In the genomic region with DNA sequence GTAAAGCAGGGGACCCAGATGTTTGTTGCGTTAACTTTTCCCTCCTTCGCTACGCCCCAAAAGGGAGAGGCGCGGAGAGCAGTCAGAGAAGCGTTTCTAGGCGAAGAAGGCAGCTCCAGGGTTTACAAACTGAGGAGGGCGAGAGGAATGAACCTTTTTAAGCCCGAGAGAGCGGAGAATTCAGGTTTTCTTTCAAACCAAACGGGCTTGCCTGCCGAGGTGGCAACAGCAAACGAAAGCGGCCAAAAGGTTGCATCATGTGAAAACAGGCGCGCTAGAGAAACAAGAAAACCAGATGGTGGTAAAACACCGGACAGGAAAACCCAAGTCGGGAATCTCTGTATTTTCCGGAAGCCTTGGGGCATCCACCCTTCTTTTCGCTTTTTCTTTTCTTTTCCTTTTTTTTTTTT, we compare ENCODE assay signal across 8 mouse cellular contexts. TPM values are rescaled to one million over a fixed set of nuclear protein-coding genes. Genes with fewer than 3 reads are reported as not detected.
DNase-seq lines count a peak whose midpoint lies in the region; ATAC-seq and TF ChIP-seq lines count a peak whose summit lies in the region.

No protein-coding gene starts in this region.

- peak; percentile 60 for DNase-seq in lung, adult 2 months
- no peak for DNase-seq in lung, postnatal 25 days (ENCODE audit: low spot score)
- peak; percentile 59 for DNase-seq in adrenal gland, postnatal 10 days
- no peak for DNase-seq in forebrain, embryonic 11.5 days (ENCODE audit: low spot score)
- no peak for DNase-seq in frontal cortex, postnatal 10 days (ENCODE audit: low spot score in 2 of 2)
- DNase-seq in layer of hippocampus, adult 18-20 months (ENCODE audit: low spot score in 2 of 2) = no peak

- H3K36me3 ChIP-seq in forebrain, embryonic 11.5 days (ENCODE audit: control insufficient read depth, insufficient read depth, low read length) = no peaks in the 10 kb centered on the region
- no peaks in the 10 kb centered on the region for H3K36me3 ChIP-seq in intestine, embryonic 15.5 days
- H3K36me3 ChIP-seq in midbrain, embryonic 15.5 days (replicated peaks) = no peaks in the 10 kb centered on the region

- 0 out of 2 replicates have a peak, but pooled peaks have one; percentile 2 for TF ChIP-seq POLR2A in lung, adult 2 months (IDR thresholded peaks at IDR 0.05; ENCODE audit: borderline replicate concordance, extremely low read depth, low read depth, low read length)

- no peak for TF ChIP-seq CTCF in lung, adult 2 months (IDR thresholded peaks at IDR 0.05; ENCODE audit: insufficient read depth, low read length)

- H3K4me1 ChIP-seq in lung, adult 2 months (ENCODE audit: control insufficient read depth, insufficient read depth, low read length) = peaks cover 25% of the 10 kb centered on the region
- peaks cover 18% of the 10 kb centered on the region for H3K4me1 ChIP-seq in forebrain, embryonic 11.5 days (replicated peaks; ENCODE audit: control insufficient read depth, insufficient read depth, low read length)
- peaks cover 43% of the 10 kb centered on the region for H3K4me1 ChIP-seq in intestine, embryonic 15.5 days (replicated peaks)
- H3K4me1 ChIP-seq in midbrain, embryonic 15.5 days = peaks cover 45% of the 10 kb centered on the region

- peak overlapping the region; percentile 59 for H3K4me2 ChIP-seq in forebrain, embryonic 11.5 days (ENCODE audit: low read depth, low read length, severe bottlenecking)
- peak overlapping the region; percentile 62 for H3K4me2 ChIP-seq in intestine, embryonic 15.5 days (replicated peaks)
- peak overlapping the region; percentile 76 for H3K4me2 ChIP-seq in midbrain, embryonic 15.5 days

- WGBS in lung, adult 2 months = under 1% methylated on average over 20 of the region's 20 CpGs
- WGBS in forebrain, embryonic 11.5 days = 1% methylated on average over 20 of the region's 20 CpGs
- 3% methylated on average over 20 of the region's 20 CpGs for WGBS in intestine, embryonic 15.5 days
- WGBS in midbrain, embryonic 15.5 days = under 1% methylated on average over 20 of the region's 20 CpGs

- peaks cover 3% of the 10 kb centered on the region; the same call in 1 of the 2 replicates for H3K27me3 ChIP-seq in forebrain, embryonic 11.5 days (ENCODE audit: control insufficient read depth, insufficient read depth, low read length)
- no peaks in the 10 kb centered on the region for H3K27me3 ChIP-seq in intestine, embryonic 15.5 days (replicated peaks)
- H3K27me3 ChIP-seq in midbrain, embryonic 15.5 days (replicated peaks) = peaks cover 4% of the 10 kb centered on the region; the same call in 1 of the 2 replicates

- no peak overlapping the region for H3K27ac ChIP-seq in forebrain, embryonic 11.5 days (ENCODE audit: low read depth, low read length)
- H3K27ac ChIP-seq in intestine, embryonic 15.5 days = peak overlapping the region; percentile 97
- H3K27ac ChIP-seq in midbrain, embryonic 15.5 days = no peak overlapping the region

- H3K9ac ChIP-seq in forebrain, embryonic 11.5 days (ENCODE audit: low read length) = peak overlapping the region; percentile 95
- H3K9ac ChIP-seq in intestine, embryonic 15.5 days = peak overlapping the region; percentile 92
- H3K9ac ChIP-seq in midbrain, embryonic 15.5 days = peak overlapping the region; percentile 85

- no peak for ATAC-seq in forebrain, embryonic 11.5 days (replicated peaks; ENCODE audit: low FRiP score)
- no peak for ATAC-seq in intestine, embryonic 15.5 days
- no peak for ATAC-seq in midbrain, embryonic 15.5 days (replicated peaks)

- no peaks in the 10 kb centered on the region for H3K9me3 ChIP-seq in forebrain, embryonic 11.5 days (ENCODE audit: control insufficient read depth, low read length)
- no peaks in the 10 kb centered on the region for H3K9me3 ChIP-seq in intestine, embryonic 15.5 days
- H3K9me3 ChIP-seq in midbrain, embryonic 15.5 days = no peaks in the 10 kb centered on the region

- H3K4me3 ChIP-seq in lung, adult 2 months (replicated peaks; ENCODE audit: extremely low read depth, low read depth, low read length) = peak overlapping the region; percentile 92
- H3K4me3 ChIP-seq in forebrain, embryonic 11.5 days (ENCODE audit: low read depth, low read length) = peak overlapping the region; percentile 92
- H3K4me3 ChIP-seq in intestine, embryonic 15.5 days (replicated peaks) = peak overlapping the region; percentile 93
- peak overlapping the region; percentile 85 for H3K4me3 ChIP-seq in midbrain, embryonic 15.5 days

RNA-seq across cellular contexts. Expression of gene Clic4, which starts 1.2 kb away (rescaled TPM):
- 190 and 227 TPM in 2 replicates for polyA plus RNA-seq in lung, adult 2 months (2012; rRNA removed)
- total RNA-seq in adrenal gland, postnatal 10 days (2021) = 100 to 1,000 TPM; 109 to 128 TPM
- polyA plus RNA-seq in forebrain, embryonic 11.5 days (2014; fragmentation: Nextera tagmentation; extraction: Ambion mirVana) = 194 and 195 TPM in 2 replicates
- 126 and 135 TPM in 2 replicates for polyA plus RNA-seq in intestine, embryonic 15.5 days (2015; fragmentation: Nextera tagmentation; extraction: Ambion mirVana)
- polyA plus RNA-seq in midbrain, embryonic 15.5 days (2015; fragmentation: Nextera tagmentation; extraction: Ambion mirVana) = 63.8 and 69.5 TPM in 2 replicates
- 10 to 100 TPM; 40.1 to 40.2 TPM for total RNA-seq in layer of hippocampus, adult 18-20 months (2021)

Comparison
In these comparisons a context has a peak if more than half of its experiments do, and no peak if none do; other contexts are left out.
1. DNase-seq: peak in lung, adult 2 months (single experiment) and adrenal gland, postnatal 10 days (single experiment); none in lung, postnatal 25 days (single experiment), forebrain, embryonic 11.5 days (single experiment), frontal cortex, postnatal 10 days (0 of 2) and layer of hippocampus, adult 18-20 months (0 of 2).
2. Peak in every context shown above with its lines, with median percentiles within 50 percentile points of each other: H3K4me3 ChIP-seq, H3K4me2 ChIP-seq and H3K9ac ChIP-seq.